Mouse (Mus musculus) right cerebral cortex, postnatal 4 days (tissue): ENCODE results near the gene Rtn3.
"Not testable (repeated sequence)": the region's sequence is repeated elsewhere in the genome, so short reads cannot be mapped to it uniquely, and the experiment has no call there.

ENCODE experiments used
- DNase-seq: peaks from one replicate; pipeline ENCODE4 v3.0.0-alpha.2; 2022

The Rtn3 gene

DNA sequence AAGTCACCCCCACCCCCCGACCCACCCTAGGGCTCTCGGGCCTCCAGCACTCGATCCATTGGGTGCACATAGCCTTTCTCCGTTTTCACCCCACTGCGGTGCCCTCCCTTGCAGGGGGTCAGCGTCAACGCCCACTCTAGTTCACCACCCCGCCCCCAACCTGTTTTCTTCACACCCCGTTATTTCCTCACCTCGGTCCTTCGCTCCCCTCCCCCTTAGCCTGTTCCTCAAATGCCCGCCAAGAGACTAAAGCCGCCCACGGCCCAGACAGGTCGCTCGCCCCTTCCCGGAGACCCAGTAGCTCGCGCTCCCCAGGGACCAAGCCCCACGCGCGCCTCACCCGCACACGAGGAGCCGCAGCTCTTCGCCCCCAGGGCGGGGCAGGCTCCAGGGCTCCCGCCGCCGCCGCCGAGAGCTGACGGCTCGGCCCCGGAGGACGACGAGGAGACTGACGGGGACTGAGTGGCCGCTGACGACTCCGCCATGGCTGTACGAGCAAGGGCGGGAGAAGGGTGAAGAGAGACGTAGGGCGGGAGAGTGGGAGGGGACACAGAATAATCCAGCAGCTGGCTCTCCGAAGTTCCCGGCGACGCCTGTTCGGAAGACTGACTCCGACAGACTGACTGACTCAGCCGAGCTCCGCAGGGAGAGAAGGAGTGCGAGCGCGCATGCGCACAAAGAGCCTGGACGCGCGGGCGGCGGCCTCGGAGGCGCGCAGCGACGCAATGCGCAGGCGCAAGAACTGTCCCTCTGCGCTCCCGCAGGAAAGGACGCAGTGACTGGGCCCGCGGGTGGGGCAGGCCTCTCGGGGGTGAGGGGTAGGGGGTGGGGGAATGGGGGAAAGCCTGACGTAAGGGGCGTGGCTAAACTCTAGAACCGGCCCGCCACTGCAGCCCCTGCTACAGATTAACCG, at the start of gene Rtn3:
TSS of gene Rtn3 (minus strand) at position 683 of the 913 bp plus-strand sequence.
- peak; percentile 99 for DNase-seq

DNA sequence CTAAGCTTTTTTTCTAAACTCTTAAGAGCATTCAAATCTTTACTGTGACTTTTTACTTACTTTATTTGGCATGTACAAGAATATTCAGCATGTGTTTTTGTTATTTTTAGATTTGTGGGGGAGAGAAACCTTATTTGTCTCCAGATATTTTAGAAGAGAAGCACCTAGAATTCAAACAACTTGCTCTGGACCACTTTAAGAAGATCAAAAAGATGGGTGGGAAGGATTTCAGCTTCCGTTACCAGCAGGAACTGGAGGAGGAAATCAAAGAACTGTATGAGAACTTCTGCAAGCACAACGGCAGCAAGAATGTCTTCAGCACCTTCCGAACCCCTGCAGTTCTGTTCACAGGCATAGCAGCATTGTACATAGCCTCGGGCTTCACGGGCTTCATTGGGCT, 48.8 kb upstream of the Rtn3 start:
- DNase-seq: no peak

DNA sequence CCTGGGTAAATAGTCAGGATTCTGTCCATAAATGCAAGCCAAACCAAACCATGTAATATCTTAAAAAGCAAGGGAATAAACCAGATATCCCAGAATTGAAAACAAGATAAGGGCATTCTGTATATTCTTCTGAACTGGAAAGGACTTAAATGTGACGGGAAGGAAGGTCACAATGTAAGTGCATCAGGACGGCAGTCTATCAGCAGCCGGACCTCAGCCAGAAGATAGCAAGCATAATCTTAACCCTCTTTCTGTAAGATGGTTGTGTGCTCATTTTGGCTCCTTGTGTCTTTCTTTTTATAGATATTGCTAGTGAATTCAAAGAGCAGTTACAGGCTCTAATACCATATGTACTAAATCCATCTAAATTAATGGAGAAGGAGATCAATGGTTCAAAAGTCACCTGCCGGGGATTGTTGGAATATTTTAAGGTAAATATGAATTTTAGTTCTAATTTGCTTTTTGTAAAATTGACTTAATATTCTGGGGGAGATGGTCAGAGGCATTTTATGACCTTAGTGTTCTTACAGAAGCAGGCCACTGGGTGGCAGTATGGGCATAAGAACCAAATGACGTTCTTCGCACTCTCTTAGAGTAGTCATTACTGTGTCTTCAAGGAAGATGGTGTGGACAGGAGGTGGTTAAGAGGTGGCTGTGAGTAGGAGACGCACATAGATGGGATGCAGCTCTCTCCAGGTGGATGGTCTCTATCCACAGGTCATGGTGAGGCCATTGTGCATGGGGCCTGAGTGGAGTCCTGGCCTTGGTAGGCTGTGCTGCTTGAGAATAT, 45.8 kb upstream of the Rtn3 start:
- DNase-seq: peak; percentile 77

DNA sequence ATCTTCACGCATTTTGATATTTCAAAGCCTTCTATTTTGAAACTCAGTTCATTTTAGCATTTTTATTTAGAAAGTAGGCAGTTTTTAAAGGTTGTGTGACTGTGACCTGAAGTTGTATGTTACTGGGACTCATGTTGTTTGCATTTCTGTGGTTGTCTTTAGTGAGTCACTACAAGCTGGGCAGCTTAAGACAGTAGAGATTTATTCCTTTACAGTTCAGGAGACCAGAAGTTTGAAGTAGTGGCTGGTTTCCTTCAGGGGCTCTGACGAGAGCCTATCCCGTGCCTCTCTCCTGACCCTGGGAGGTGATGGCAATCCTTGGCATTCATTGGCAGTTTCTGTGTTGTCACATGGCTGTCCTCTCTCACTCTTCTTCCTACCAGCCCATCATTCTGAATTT, 41.8 kb upstream of the Rtn3 start:
- DNase-seq: no peak

DNA sequence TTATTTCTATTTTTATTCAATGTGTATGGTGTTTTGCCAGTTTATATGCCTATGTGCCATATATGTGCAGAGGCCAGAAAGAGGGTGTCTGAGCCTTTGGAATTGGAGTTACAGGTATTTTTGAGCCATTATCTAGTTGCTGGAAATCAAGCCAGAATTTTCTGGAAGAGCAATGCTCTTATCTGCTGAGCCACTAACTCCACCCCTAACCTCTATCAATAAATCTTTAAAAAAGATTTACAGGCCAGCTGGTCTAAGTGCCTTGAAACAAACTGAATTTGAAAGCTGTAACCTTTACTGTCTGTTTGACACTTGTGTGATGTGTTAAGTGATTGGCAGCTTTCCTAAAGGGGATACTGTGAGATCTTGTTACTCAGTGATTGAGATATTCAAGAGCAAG, 40.7 kb upstream of the Rtn3 start:
- no peak for DNase-seq

DNA sequence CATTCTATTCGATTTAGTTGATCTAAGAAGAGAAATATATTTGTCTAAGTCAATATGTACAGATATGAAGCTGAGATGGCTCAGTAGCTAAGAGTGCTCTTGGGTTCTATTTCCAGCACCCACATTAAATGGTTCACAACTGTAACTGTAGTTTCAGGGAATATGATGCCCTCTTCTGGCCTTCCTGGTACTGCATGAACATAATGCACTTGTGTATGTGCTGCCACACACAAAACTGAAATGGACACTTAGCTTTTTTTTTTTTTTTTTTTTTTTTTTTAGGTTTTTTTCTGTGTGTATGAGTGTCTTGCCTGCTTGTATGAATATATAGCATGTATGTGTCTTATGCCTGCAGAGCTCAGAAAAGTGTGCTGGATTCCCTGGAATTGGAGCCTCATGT, 40.2 kb upstream of the Rtn3 start:
- DNase-seq: peak; percentile 16

DNA sequence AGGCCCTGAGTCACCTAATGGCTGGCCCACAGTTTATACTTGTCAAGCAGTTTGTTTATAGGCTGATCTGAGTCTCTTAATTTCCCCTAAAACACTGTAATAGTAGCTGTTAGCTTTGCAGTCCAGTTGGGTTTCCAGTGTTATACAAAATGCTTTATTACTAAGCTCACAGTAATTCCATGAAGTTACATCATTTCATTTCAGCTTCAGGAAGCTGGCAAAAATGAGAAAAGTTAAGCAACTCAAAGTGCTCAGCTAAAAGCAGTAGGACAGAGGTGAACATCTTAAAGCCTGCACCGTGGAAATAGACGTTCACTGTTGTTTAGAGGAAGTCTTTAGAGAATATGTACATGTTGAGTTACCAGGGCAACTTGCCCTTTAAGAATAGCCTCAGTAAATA, 39.8 kb upstream of the Rtn3 start:
- DNase-seq: no peak

DNA sequence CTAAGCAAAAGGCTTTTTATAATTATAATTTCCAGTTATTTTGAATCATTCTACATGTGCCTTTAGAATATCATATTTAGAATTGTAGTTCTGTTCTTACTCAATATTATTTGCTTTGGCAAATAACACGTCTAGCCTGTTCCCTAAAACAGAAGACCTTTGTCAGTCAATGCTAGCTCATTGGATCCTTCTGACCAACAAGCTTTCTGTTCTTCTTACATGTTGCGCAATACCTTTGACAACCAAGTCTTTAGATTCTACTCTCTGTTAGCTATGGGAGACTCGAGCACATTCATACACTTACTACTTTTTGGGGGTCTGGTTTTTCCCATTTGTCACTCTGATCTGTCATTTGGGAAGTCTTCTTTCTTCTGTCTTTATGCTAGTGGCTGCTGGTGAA, 38.5 kb upstream of the Rtn3 start:
- DNase-seq: no peak

DNA sequence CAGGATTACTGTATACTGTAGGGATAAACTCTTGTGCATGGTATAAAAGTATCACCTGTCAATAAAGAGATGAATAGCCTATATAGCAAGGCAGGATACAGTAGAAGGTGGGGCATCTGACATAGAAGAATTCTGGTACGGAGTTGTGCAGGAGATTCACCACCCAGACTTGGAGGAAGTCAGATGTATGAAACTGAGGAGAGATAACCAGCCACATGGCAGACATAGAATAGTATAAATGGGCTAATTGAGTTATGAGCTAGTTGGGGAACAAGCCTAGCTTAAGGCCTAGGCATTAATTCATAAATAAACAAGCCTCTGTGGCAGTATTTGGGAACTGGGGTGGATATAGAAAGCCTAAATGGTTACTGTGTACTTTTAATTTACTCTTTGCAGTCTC, 33.4 kb upstream of the Rtn3 start:
- no peak for DNase-seq

DNA sequence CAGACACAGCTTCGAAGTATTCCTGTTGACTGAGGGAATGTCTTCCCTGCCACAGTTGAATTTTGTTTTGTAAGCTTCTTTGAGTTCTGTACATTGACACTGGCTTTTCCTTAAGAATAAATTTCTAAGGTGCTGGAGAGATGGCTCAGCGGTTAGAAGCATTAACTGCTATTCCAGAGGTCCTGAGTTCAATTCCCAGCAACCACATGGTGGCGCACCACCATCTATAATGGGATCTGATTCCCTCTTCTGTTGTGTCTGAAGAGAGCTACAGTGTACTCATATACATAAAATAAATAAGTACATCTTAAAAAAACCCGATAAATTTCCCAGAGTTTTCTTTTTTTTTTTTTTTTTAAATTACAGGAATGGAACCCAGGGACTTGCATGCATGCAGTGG, 24.9 kb upstream of the Rtn3 start:
- DNase-seq: no peak

DNA sequence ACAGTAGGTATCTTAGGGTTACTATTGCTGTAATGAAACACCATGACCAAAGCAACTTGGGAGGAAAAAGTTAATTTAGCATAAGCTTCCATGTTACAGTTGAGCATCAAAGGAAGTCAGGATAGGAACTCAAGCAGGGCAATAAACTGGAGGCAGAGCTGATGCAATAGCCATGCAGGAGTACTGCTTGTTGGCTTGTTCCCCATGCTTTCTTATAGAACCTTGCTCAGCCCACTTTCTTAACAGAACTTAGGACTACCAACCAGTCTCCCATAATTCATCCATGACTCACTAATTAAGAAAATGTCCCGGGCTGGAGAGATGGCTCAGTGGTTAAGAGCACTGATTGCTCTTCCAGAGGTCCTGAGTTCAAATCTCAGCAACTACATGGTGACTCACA, 23.2 kb upstream of the Rtn3 start:
- DNase-seq: no peak

DNA sequence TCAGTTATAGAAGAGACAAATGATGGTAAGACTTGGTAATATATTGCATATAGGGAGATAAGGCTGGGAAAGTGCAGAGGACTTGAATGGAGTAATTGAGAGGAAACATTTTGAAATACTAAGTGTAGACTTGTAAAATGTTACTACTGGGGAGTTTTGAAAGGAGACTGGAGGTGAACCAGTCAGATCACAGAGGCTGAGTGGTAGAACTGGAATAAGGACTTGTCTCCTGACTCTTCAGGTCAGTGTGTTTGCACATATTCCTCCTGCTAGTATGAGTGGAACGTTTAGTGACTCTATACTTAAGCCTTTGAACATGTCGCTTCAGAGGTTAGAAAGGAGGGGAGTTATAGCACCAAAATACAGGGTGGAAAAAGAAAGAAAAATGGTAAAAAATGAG, 19.4 kb upstream of the Rtn3 start:
- DNase-seq: no peak

DNA sequence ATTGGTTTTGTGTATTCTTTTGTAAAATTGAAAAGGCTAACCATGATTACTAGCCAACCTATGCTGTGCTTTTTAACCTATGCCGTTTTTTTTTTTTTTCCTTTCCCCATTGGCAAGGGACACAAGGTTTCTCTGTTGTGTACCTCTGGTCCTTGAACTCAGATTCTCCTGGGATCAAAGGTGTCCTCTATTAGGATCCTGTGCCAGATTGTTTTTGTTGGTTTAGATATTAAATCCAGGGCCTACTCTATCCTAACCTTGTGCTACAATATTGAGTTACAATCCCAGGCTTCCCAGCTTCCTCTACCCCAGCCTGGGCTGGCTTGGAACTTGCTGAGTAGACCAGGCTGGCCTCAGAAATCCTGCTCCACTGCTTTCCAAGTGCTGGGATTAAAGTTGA, 17.6 kb upstream of the Rtn3 start:
- no peak for DNase-seq

DNA sequence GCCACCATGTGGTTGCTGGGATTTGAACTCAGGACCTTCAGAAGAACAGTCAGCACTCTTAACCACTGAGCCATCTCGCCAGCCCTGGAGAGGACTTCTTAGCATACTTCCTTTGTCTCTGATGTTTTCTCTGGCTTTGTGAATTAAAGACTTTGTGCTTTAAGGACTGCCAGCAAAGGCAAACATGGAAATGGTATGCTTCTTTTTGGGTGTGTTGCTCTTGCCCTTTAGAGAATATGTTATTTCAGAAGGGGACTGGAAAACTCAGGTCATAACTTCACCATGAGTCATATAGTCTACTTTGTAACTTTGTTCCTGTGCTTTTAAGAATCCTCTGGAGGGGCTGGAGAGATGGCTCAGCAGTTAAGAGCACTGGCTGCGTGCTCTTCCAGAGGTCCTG, 15.7 kb upstream of the Rtn3 start:
- no peak for DNase-seq

DNA sequence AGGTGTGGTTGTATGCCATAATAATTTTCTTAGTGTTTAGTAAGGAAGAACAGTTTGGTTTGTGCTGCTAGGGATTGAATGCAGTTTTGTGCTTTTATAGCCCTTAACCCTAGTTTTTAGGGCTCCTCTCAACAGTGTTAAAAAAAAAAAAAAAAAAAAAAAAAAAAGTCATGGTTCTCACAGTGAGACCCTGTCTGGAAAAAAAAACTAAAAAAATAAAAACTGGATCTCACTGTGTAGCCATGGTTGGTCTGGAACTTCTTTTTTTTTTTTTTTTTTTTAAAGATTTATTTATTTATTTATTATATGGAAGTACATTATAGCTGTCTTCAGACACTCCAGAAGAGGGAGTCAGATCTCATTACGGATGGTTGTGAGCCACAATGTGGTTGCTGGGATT, 13.0 kb upstream of the Rtn3 start:
- not testable (repeated sequence) for DNase-seq

DNA sequence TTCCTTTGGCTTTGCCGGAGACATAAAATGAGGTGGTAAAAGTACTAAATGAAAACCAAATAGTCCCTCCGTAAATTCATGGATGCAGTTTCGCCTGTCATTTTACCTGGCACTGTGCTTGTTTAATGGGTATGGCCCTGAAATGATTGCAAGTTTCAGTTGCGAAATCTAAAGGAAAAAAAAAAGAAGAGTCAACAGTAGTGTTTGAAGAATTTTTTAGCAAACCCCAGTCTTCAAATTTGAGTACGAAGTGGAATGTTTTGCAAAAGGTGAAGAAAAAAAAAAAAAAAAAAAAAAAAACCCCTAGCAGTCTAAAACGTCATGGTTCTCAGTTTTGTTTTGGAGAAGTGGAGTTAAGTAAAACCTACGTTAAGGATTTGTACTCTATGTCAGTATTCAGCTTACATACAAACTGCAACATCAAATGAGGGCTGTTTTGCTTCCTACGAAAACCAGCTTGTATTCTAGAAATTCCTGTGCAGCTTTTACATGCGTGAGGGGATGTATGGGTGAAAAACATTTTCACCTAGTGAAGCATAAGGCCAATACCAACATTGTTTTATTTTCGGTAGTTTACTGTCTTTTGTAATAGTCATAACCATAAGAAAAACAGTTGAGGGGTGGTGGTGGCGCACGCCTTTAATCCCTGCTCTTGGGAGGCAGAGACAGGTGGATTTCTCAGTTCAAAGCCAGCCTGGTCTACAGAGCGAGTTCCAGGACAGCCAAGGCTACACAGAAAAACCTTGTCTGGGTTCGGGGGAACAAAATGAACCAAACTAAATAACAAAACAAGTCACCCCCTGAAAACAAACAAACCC, 12.3 kb upstream of the Rtn3 start:
- no peak for DNase-seq

DNA sequence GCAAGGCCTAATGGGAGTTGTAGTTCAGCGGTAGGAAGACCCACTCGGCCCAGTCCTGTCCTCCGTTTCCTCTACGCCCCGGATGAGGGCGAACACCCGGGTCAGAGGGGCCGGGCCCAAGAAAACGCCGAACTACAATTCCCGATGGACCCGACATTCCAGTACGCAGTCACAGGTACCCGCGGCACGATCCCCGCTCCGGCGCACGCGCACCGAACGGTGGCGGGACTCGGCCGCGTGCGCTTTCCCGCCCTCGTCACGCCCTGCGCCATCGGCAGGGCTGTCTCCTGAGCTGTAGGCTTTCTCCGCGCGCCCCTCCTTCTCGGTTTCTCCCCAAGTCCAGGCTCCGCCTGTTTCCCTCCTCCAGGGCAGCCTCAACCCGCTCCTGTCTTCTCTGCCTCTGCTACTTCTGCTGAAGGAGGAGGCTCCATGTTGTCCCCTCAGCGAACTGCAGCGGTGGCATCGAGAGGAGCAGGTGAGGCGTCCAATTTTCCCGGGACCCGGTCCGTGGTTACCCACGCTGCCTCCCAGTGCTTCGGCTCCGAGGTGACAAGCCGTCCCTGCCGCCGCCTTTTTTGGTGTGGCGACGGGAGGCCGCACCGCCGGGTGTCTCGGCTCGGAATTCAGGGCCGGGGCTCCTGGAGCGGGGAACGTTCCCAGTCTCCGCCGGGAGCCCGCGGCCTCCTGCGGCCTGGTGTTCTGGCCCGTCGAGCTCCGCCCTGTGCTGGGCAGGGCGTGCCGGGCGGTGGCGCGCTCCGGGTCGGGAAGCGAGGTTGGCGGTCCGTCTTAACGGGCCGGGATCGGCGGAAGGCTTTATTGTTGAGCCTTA, 11.3 kb upstream of the Rtn3 start:
- peak; percentile 90 for DNase-seq

DNA sequence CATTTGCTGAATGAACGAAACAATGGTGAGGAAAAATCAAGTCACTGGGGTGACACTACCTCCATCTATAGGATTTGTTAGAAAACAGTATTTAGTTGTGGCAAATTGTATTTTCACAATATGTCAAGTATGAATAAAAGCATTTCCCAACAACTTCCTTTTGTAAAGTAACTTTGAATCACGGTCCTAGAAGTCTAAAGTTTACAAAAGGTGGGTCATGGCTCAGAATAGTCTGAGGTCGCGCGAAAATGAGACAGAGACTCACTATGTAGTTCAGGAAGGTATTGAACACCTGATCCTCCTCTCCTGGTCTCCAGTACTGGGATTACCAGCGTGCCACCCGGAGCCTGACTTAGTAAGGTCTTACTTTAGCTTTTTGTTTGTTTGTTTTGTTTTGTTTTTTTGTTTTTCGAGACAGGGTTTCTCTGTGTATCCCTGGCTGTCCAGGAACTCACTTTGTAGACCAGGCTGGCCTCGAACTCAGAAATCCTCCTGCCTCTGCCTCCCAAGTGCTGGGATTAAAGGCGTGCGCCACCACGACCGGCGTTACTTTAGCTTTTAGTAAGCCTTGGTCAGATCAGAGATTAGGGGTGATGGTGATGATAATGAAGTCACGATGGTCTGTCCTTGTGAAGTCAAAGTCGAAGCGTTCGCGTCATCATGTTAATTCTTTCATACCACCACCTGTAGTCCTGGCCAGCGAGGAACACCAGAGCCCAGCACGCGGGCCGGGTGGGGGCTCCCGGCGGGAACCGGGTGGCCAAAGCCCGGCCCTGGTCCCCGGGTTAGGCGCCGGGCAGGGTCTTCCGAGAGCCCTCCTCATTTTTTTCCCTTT, 10.5 kb upstream of the Rtn3 start, which contains the start of gene Atl3:
TSS of gene Atl3 (plus strand) at position 689 of the 835 bp plus-strand sequence.
- DNase-seq: no peak

DNA sequence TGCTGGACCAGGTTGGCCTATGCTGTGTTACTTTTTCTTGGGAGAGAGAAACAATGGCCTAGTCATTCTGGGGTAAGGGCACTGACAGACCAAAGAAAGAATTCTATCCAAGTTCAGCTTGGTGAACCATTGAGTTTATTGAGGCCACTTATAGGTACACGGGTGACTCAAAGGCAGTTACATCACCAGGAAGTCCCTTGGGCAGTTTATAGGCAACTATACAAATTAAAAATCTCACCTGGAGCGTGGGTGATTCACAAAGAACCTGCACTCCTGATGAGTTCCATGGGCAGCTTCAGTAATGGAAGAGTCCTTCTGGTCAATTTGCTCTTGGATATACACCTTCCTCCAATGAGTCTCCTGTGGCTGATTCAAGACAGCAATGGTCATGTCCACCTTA, 9.6 kb upstream of the Rtn3 start:
- DNase-seq: no peak

DNA sequence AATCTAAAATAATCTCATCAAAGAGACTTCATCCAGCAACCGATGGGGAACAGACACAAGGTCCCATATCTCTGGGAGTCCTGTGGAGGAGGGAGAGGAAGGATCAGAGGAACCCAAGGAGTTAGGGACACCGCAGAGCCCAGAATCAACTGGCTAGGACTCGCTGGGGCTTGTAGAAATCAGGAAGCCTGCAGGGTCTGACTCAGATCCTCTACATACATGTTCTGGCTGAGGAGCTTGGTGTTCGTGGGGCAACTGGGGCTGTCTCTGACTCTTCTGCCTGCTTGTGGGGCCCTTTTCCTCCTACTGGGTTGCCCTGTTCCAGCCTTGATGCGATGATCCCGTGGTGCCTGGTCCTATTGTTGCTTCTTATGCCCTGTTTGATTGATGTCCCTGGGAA, 8.9 kb upstream of the Rtn3 start:
- no peak for DNase-seq

DNA sequence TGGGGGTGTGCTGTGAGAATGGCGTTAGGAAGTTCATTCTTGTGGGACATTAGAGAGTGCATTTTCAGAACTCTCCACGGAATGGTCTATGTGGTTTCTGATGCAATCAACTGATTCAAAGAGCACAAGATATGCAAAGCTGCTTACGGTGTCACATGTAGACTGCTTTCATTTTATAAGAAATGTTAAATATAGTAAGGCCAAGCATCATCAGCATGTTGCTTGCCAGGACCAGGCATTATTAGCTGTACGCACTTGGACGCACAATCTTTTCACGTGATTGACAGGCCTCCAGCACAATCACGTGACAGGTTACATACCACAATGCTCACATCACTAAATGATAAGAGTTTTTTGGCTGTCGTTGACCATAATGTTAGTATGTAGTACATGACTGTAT, 4.6 kb upstream of the Rtn3 start:
- no peak for DNase-seq
